In genomic region chr12:5186645-5187044, GRCm38 (mm10) we compare ENCODE assay signal across 10 mouse cellular contexts.
A peak's percentile ranks its signal among the peaks of the same experiment; 100 is the strongest.
DNase-seq lines count a peak whose midpoint lies in the region; ATAC-seq and TF ChIP-seq lines count a peak whose summit lies in the region.
"Had no signal": no experiment of that assay in that cellular context is flagged by ENCODE, and none has a peak within 500 bp of the region (broad histone marks: within the 10 kb centered on the region; RNA-seq: fewer than 3 reads in every experiment).

No protein-coding gene starts in this region.

- ATAC-seq in hindbrain, embryonic 13.5 days (ENCODE audit: low FRiP score), result no peak
- no peak for ATAC-seq in hindbrain, embryonic 14.5 days (ENCODE audit: low FRiP score)
- no peak for ATAC-seq in stomach, embryonic 15.5 days (ENCODE audit: insufficient read depth, low FRiP score, low read depth)
- ATAC-seq in liver, embryonic 12.5 days, result no peak

- 84% methylated on average over 1 of the region's 1 CpGs for WGBS in hindbrain, embryonic 13.5 days
- 63% methylated on average over 1 of the region's 1 CpGs for WGBS in hindbrain, embryonic 14.5 days
- 54% methylated on average over 1 of the region's 1 CpGs for WGBS in stomach, embryonic 15.5 days
- 58% methylated on average over 1 of the region's 1 CpGs for WGBS in liver, embryonic 12.5 days (ENCODE audit: insufficient replicate concordance)

- no peak for TF ChIP-seq POLR2A in testis, adult 2 months (IDR thresholded peaks at IDR 0.05; ENCODE audit: control insufficient read depth, low read depth, low read length)

- H3K9me3 ChIP-seq in hindbrain, embryonic 13.5 days, result no peaks in the 10 kb centered on the region
- no peaks in the 10 kb centered on the region for H3K9me3 ChIP-seq in hindbrain, embryonic 14.5 days (ENCODE audit: control insufficient read depth, low read length)
- H3K9me3 ChIP-seq in stomach, embryonic 15.5 days, result no peaks in the 10 kb centered on the region
- H3K9me3 ChIP-seq in liver, embryonic 12.5 days (replicated peaks), result no peaks in the 10 kb centered on the region
- H3K9me3 ChIP-seq: megakaryocyte, embryonic 14.5 days had no signal

- H3K27me3 ChIP-seq in hindbrain, embryonic 13.5 days, result no peaks in the 10 kb centered on the region
- H3K27me3 ChIP-seq in hindbrain, embryonic 14.5 days (ENCODE audit: control insufficient read depth, insufficient read depth, low read length), result no peaks in the 10 kb centered on the region
- no peaks in the 10 kb centered on the region for H3K27me3 ChIP-seq in testis, adult 2 months (ENCODE audit: control insufficient read depth, insufficient read depth, low read length)
- no peaks in the 10 kb centered on the region for H3K27me3 ChIP-seq in stomach, embryonic 15.5 days (replicated peaks)
- H3K27me3 ChIP-seq in liver, embryonic 12.5 days (replicated peaks), result no peaks in the 10 kb centered on the region

- H3K4me3 ChIP-seq in hindbrain, embryonic 13.5 days, result no peak overlapping the region
- no peak overlapping the region for H3K4me3 ChIP-seq in hindbrain, embryonic 14.5 days (replicated peaks; ENCODE audit: low read length)
- H3K4me3 ChIP-seq in testis, adult 2 months (ENCODE audit: control insufficient read depth, low read depth, low read length), result no peak overlapping the region
- H3K4me3 ChIP-seq in stomach, embryonic 15.5 days (replicated peaks), result no peak overlapping the region
- H3K4me3 ChIP-seq in liver, embryonic 12.5 days, result no peak overlapping the region
- H3K4me3 ChIP-seq: erythroblast, embryonic 14.5 days; megakaryocyte, embryonic 14.5 days had no signal

- no peak for TF ChIP-seq CTCF in testis, adult 2 months (IDR thresholded peaks at IDR 0.05; ENCODE audit: control insufficient read depth, insufficient read depth, insufficient replicate concordance, low read depth, low read length)

- H3K27ac ChIP-seq in hindbrain, embryonic 13.5 days, result peak overlapping the region; percentile 55; the same call in 1 of the 2 replicates
- H3K27ac ChIP-seq in hindbrain, embryonic 14.5 days, result no peak overlapping the region
- peak overlapping the region; percentile 40 for H3K27ac ChIP-seq in testis, adult 2 months (ENCODE audit: control insufficient read depth, insufficient read depth, low read depth, low read length)
- H3K27ac ChIP-seq in stomach, embryonic 15.5 days, result peak overlapping the region; percentile 40; the same call in 1 of the 2 replicates
- H3K27ac ChIP-seq in liver, embryonic 12.5 days, result no peak overlapping the region

- DNase-seq in hindbrain, embryonic 14.5 days (ENCODE audit: low spot score), result no peak
- no peak for DNase-seq in testis, postnatal 14 days (ENCODE audit: low spot score)
- DNase-seq in cerebellum, postnatal 14 days, result peak; percentile 94 to 95
- no peak for DNase-seq in spleen, postnatal 36 days (ENCODE audit: low spot score in 2 of 2)

- peaks cover 68% of the 10 kb centered on the region for H3K4me1 ChIP-seq in hindbrain, embryonic 13.5 days (replicated peaks)
- peaks cover 54% of the 10 kb centered on the region for H3K4me1 ChIP-seq in hindbrain, embryonic 14.5 days (replicated peaks; ENCODE audit: control insufficient read depth, insufficient read depth, low read length)
- peaks cover under 1% of the 10 kb centered on the region for H3K4me1 ChIP-seq in testis, adult 2 months (ENCODE audit: control insufficient read depth, insufficient read depth, low read length)
- H3K4me1 ChIP-seq in stomach, embryonic 15.5 days, result peaks cover 19% of the 10 kb centered on the region
- H3K4me1 ChIP-seq in liver, embryonic 12.5 days, result no peaks in the 10 kb centered on the region; the same call in 1 of the 2 replicates

- no peaks in the 10 kb centered on the region for H3K36me3 ChIP-seq in hindbrain, embryonic 13.5 days
- H3K36me3 ChIP-seq in hindbrain, embryonic 14.5 days (replicated peaks; ENCODE audit: control insufficient read depth, insufficient read depth), result no peaks in the 10 kb centered on the region
- H3K36me3 ChIP-seq in testis, adult 2 months (ENCODE audit: control insufficient read depth, insufficient read depth, low read length), result no peaks in the 10 kb centered on the region
- no peaks in the 10 kb centered on the region for H3K36me3 ChIP-seq in stomach, embryonic 15.5 days
- H3K36me3 ChIP-seq in liver, embryonic 12.5 days, result no peaks in the 10 kb centered on the region

- H3K4me2 ChIP-seq in hindbrain, embryonic 13.5 days, result no peak overlapping the region
- no peak overlapping the region for H3K4me2 ChIP-seq in hindbrain, embryonic 14.5 days (replicated peaks)
- no peak overlapping the region for H3K4me2 ChIP-seq in stomach, embryonic 15.5 days
- no peak overlapping the region for H3K4me2 ChIP-seq in liver, embryonic 12.5 days

- no peak overlapping the region for H3K9ac ChIP-seq in hindbrain, embryonic 13.5 days
- H3K9ac ChIP-seq in hindbrain, embryonic 14.5 days, result no peak overlapping the region
- H3K9ac ChIP-seq in stomach, embryonic 15.5 days, result no peak overlapping the region
- H3K9ac ChIP-seq in liver, embryonic 12.5 days, result no peak overlapping the region

Comparison
In these comparisons a context has a peak if more than half of its experiments do, and no peak if none do; other contexts are left out.
1. H3K27ac ChIP-seq: peak in hindbrain, embryonic 13.5 days (single experiment), testis, adult 2 months (single experiment) and stomach, embryonic 15.5 days (single experiment); none in hindbrain, embryonic 14.5 days (single experiment) and liver, embryonic 12.5 days (single experiment).
2. DNase-seq: peak in cerebellum, postnatal 14 days (2 of 2); none in hindbrain, embryonic 14.5 days (single experiment), testis, postnatal 14 days (single experiment) and spleen, postnatal 36 days (0 of 2).